Mouse (Mus musculus) cerebellum, adult 2 months (tissue): ENCODE measurements at regions not wholly inside any gene's neighbourhood (a gene's known extent, or its start where the extent isn't known, plus 50 kb on each side); places are given as distances from the start of the nearest gene placed in this dataset.

ENCODE experiments used
- DNase-seq, 2 experiments: peaks; one replicate each; pipeline ENCODE4 v3.0.0; 2021
- H3K27ac ChIP-seq: fragments of 200-500 bp; 2 replicates; pipeline ENCODE4 v1.5.1; 2012; ENCODE audit warnings: low read length, control low read depth, inconsistent platforms; ENCODE audit not compliant: insufficient read depth
- H3K27me3 ChIP-seq: fragments of 200-500 bp; 2 replicates; pipeline ENCODE4 v1.6.1; 2012; ENCODE audit warnings: inconsistent platforms, mild to moderate bottlenecking, low read length, moderate library complexity; ENCODE audit not compliant: control insufficient read depth, insufficient read depth
- H3K4me1 ChIP-seq: fragments of 200-500 bp; 2 replicates; pipeline ENCODE4 v1.6.1; 2011; ENCODE audit warnings: low read length; ENCODE audit not compliant: control insufficient read depth, insufficient read depth
- H3K4me3 ChIP-seq: fragments of 200-500 bp; replicated peaks from 2 replicates; pipeline ENCODE3; 2011; ENCODE audit warnings: mild to moderate bottlenecking, low read depth, low read length, control low read depth; ENCODE audit not compliant: insufficient read depth
- CTCF ChIP-seq: fragments of 200-500 bp; IDR thresholded peaks from 2 replicates; pipeline ENCODE4 v1.5.1; 2011; ENCODE audit warnings: low read depth, mild to moderate bottlenecking, control low read depth, low read length, moderate library complexity, borderline replicate concordance; ENCODE audit not compliant: insufficient read depth
- POLR2A ChIP-seq: fragments of 200-500 bp; IDR thresholded peaks from 2 replicates; pipeline ENCODE4 v1.6.1; 2011; ENCODE audit warnings: low read length, control low read depth, borderline replicate concordance; ENCODE audit not compliant: insufficient read depth
- WGBS: fragments of 180-500 bp; shearing (Covaris S2); methylation state at CpG from one replicate; pipeline ENCODE4 v1.1.7; 2018; 5-methylcytosine and 5-hydroxymethylcytosine counted together

DNA sequence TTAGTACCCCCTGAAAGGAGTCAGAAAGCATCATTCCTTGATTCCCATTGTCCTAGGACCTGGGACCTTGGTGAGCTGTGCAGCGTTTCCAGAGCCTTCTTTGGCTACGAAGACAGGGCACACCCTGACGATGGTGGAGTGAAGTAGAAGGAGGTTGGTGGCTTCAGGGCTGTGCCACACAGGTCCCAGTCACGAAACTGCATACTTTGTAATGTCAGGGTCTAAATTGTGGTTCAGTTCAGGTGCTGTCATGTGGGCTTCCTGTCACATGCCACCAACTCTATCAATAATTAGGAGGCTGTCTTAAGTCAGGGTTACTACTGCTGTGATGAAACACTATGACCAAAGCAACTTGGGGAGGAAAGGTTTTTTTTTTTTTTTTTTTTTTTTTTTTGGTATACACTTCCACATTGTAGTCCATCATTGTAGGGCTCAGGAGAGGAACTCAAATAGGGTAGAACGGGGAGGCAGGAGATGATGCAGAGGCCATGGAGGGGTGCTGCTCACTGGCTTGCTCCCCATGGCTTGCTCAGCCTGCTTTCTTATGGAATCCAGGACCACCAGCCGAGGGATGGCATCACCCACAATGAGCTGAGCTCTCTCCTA lies 98.0 kb upstream of the Rap1b start:
- Histone ChIP-seq H3K27me3 (no peaks in the 10 kb centered on the region), H3K4me3 (no peak overlapping the region), H3K27ac (no peak overlapping the region), H3K4me1 (no peaks in the 10 kb centered on the region; the same call in 1 of the 2 replicates)
- TF ChIP-seq POLR2A, result no peak
- no peak for TF ChIP-seq CTCF
- WGBS, result 84% methylated on average over 6 of the region's 6 CpGs
- DNase-seq, result no peak

DNA sequence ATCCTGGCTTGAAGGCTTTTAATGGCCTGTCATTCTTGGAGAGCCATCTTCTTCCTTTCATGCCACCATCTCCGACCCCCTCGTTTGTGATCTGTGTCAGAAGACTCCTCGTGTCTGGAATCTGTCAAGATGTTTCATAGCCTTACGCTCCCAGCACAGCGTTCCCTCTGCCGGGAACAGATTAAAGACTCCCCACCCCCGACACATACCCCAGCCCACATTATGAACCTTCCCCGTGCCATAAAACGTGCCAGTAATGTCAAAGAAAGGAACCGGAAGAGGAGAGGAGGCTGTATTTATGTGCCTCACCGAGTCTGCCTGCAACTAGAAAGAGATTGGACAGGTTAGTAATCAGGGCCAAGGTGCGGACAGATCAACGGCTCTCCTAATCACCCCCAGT lies 101.4 kb upstream of the Rap1b start:
- H3K27ac ChIP-seq, result no peak overlapping the region
- H3K4me3 ChIP-seq, result no peak overlapping the region
- H3K4me1 ChIP-seq, result no peaks in the 10 kb centered on the region
- H3K27me3 ChIP-seq, result no peaks in the 10 kb centered on the region
- WGBS, result 63% methylated on average over 13 of the region's 13 CpGs
- TF ChIP-seq POLR2A, result no peak
- TF ChIP-seq CTCF, result no peak
- DNase-seq, result no peak

DNA sequence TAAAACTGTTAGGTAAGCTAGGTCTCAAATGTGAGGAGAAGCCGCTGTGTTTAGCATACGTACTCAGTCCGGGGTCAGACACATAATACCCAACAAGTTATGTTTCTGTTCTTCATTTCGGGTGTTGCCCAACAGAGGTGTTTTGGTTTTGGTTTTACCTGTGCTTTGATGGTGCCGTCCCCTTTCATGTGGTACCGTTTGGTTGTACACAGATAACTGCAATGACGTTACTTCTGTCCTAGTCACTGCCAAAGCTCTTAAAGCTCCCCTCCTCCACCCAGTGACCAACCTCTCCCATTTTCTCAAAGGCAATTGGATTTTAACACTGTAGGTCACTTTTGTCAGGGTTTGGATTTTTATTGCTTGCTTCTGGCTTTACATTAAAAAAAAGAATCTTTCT lies 102.1 kb upstream of the Rap1b start:
- TF ChIP-seq POLR2A, result no peak
- TF ChIP-seq CTCF, result no peak
- Histone ChIP-seq H3K4me3 (no peak overlapping the region), H3K27me3 (no peaks in the 10 kb centered on the region; the same call in 1 of the 2 replicates), H3K27ac (no peak overlapping the region), H3K4me1 (no peaks in the 10 kb centered on the region)
- 90% methylated on average over 7 of the region's 7 CpGs for WGBS
- no peak for DNase-seq

DNA sequence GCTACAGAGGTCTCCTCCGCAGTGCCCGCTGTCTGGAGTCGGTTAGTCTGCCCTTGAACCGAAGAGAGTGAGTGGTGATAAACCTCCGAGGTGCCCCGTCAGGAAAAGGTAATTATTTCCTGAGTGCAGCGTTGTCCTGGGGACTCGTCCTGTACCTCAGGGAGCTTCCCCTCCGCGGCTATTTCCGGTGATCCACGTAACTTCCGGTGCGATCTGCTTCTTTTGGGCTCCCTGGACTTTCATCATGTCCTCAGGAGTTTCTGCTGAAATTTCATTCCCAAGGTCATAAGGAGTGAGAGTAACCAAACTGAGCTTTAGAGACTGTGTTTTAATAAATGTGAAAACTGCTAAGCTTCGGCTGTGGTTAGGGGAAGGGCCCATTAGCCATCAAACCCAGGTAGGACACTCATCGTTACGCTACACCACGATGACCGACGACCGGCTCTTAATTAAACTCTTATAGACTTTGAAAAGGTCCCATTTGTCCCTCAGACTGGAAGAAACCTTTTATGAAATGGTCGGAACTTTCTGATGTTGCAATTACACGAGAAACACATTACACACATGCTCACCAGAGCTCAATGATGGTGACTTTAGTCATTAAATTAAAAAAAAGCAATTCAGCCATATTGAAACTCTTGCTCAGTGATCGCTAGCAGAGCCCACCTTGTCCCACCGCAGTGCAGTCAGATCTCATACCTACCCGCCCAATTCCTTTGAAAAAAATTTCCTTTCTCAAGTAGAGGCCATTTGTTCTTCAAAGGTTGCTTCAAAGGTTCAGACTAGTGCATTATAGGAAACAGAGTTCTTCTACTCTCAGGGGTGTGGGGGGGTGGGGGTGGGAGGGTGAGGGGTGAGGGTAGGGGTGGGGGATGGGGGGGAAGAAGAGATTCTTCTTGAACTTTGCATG lies 106.5 kb upstream of the Rap1b start:
- no peak for DNase-seq
- no peak overlapping the region for H3K4me3 ChIP-seq

DNA sequence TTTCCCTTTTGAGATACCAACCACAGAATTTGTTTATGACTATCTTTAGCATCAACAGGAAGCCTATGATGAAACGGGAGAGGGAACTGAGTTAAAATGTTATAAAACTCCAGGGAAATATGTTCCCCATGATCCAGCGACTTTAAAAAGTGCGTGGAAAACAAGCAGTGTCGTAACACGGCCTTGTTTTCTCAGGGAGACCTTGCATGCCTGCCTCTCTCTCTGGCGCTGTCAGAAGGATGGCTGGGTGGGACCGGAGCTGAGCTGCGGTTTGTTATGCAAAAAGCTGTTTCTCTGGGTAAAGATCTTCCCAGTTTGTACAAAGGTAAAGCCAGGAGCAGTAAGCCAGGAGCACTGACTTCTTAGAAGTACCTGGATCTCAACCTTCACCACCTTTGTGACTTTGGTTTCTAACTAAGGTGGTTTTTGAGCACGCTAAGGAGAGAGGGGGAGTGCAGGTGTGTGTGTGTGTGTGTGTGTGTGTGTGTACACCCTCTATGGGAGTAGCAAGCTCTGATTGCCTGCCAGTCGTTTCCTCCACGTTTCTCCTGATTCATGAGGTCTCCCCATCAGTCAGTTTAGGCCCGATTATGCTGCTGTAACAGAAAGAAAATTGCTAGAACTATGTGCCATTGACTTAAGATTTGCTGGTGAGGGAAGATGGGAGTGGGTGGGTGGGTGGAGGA lies 107.3 kb upstream of the Rap1b start:
- no peaks in the 10 kb centered on the region for H3K4me1 ChIP-seq
- H3K4me3 ChIP-seq, result no peak overlapping the region
- DNase-seq, result no peak
- H3K27me3 ChIP-seq, result no peaks in the 10 kb centered on the region; the same call in 1 of the 2 replicates
- WGBS, result 35% methylated on average over 12 of the region's 12 CpGs
- no peak for TF ChIP-seq POLR2A
- TF ChIP-seq CTCF, result no peak
- no peak overlapping the region for H3K27ac ChIP-seq

More for the DNA sequence above, 106.5 kb upstream of the Rap1b start:
- 85% methylated on average over 26 of the region's 26 CpGs for WGBS
- no peak for TF ChIP-seq POLR2A
- TF ChIP-seq CTCF, result no peak
- no peak overlapping the region for H3K27ac ChIP-seq
- no peaks in the 10 kb centered on the region; the same call in 1 of the 2 replicates for H3K27me3 ChIP-seq
- no peaks in the 10 kb centered on the region for H3K4me1 ChIP-seq

DNA sequence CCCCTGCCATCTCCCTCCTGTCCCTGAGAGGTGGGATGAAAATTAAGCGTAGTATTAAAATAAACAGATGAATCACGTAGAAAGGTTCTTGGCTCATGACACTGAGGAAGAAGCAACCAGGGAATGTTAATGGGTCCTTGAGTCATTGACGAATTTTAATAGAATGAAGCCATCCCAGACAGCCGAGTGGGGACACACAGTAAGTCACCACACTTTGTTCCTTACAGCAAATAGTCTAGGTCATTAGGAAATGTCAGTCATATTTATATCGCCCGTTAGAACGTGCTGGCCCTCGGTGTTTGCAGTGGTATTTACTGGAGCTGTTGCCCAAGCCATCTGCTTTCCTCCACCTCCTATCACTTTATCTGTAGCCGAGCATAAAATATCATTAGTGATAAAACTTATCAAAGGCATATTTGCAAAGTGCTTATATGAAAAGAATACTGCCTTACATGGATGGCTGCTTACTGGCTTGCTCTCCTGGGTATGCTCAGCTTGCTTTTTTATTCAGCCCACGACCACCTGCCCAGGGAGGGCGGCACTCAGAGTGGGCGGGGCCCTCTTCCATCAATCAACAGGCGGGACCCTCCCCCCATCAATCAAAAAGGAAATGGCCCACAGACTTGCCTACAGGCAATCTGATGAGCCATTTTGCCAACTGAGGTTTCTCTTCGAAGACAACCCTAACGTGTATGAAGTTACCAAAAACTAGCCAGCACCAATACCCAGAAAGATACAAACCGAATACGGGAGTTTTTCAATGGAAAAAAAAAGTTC lies 110.5 kb upstream of the Rap1b start:
- no peak overlapping the region for H3K4me3 ChIP-seq
- WGBS, result 79% methylated on average over 17 of the region's 17 CpGs
- no peaks in the 10 kb centered on the region; the same call in 1 of the 2 replicates for H3K27me3 ChIP-seq
- H3K27ac ChIP-seq, result no peak overlapping the region
- no peak for DNase-seq
- no peaks in the 10 kb centered on the region for H3K4me1 ChIP-seq
- TF ChIP-seq POLR2A, result no peak
- TF ChIP-seq CTCF, result no peak

DNA sequence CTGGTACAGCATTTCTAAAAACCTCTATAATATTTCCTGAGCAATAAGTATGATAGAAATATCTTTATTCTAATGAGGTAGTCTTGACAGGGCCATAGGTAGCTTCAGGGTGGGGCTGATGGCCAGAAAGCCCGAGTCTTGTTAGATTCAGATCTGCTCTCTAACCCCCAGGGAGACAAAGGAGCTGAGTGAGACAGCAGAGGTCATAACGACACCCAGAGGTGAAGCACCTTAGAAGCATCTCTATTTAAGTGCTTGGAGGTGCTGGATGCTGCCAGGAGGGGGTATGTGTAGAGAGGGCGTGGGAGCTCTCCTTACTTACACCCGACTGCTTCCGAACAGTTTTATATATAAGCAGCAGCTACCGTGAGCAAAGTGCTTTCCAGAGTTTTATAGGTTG lies 128.9 kb upstream of the Rap1b start:
- WGBS, result 65% methylated on average over 6 of the region's 6 CpGs
- TF ChIP-seq CTCF (no peak), POLR2A (no peak)
- no peak for DNase-seq
- Histone ChIP-seq H3K4me3 (no peak overlapping the region), H3K27me3 (no peaks in the 10 kb centered on the region), H3K27ac (no peak overlapping the region), H3K4me1 (no peaks in the 10 kb centered on the region)
